Mouse (Mus musculus): ENCODE data around the gene Dhx30.

GRCm38 (mm10) chr9:110159036-110159435 lies 41.4 kb upstream of the Dhx30 start:
- TF ChIP-seq CTCF (IDR thresholded peaks at IDR 0.05; ENCODE audit: low read depth) (no peak), EP300 (optimal IDR thresholded peaks at IDR 0.05) (no peak)
